Comparison of ENCODE assay signal across 14 mouse cellular contexts in genomic region chr6:72112575-72112974, GRCm38 (mm10). TPM values are rescaled to one million over a fixed set of nuclear protein-coding genes. Genes with fewer than 3 reads are reported as not detected.
A peak's percentile ranks its signal among the peaks of the same experiment; 100 is the strongest.
DNase-seq lines count a peak whose midpoint lies in the region; ATAC-seq lines count a peak whose summit lies in the region.
"Had no signal": no experiment of that assay in that cellular context is flagged by ENCODE, and none has a peak within 500 bp of the region (broad histone marks: within the 10 kb centered on the region; RNA-seq: fewer than 3 reads in every experiment).

No protein-coding gene starts in this region.

- no peak overlapping the region for H3K27ac ChIP-seq in heart, embryonic 13.5 days (replicated peaks)
- H3K27ac ChIP-seq in limb, embryonic 11.5 days (replicated peaks; ENCODE audit: low read depth, low read length), result no peak overlapping the region
- H3K27ac ChIP-seq in limb, embryonic 10.5 days, result no peak overlapping the region
- H3K27ac ChIP-seq in embryonic facial prominence, embryonic 14.5 days (replicated peaks; ENCODE audit: low read depth, low read length), result no peak overlapping the region
- H3K27ac ChIP-seq: hindbrain, postnatal 0 days had no signal

- ATAC-seq in heart, embryonic 13.5 days (ENCODE audit: extremely low read depth, insufficient number of reproducible peaks, low FRiP score, low TSS enrichment), result no peak
- ATAC-seq in limb, embryonic 11.5 days (ENCODE audit: insufficient number of reproducible peaks, low FRiP score, low TSS enrichment, low read depth), result peak; percentile 47; the same call in 1 of the 2 replicates
- peak; percentile 74 for ATAC-seq in embryonic facial prominence, embryonic 14.5 days (ENCODE audit: low read depth)
- no peak for ATAC-seq in erythroblast, adult 5-6 weeks (replicated peaks; ENCODE audit: low FRiP score, poor library complexity, severe bottlenecking)
- ATAC-seq: forebrain, postnatal 0 days; hindbrain, postnatal 0 days had no signal

- no peaks in the 10 kb centered on the region for H3K36me3 ChIP-seq in heart, embryonic 13.5 days
- no peaks in the 10 kb centered on the region for H3K36me3 ChIP-seq in limb, embryonic 11.5 days (ENCODE audit: control insufficient read depth, insufficient read depth, low read length)
- no peaks in the 10 kb centered on the region for H3K36me3 ChIP-seq in limb, embryonic 10.5 days
- H3K36me3 ChIP-seq in embryonic facial prominence, embryonic 14.5 days (ENCODE audit: control insufficient read depth, insufficient read depth, low read length), result no peaks in the 10 kb centered on the region
- H3K36me3 ChIP-seq: heart, embryonic 12.5 days had no signal

- no peaks in the 10 kb centered on the region for H3K9me3 ChIP-seq in heart, embryonic 13.5 days
- H3K9me3 ChIP-seq in limb, embryonic 11.5 days (ENCODE audit: control insufficient read depth, low read length), result no peaks in the 10 kb centered on the region
- no peaks in the 10 kb centered on the region for H3K9me3 ChIP-seq in limb, embryonic 10.5 days (replicated peaks)
- no peaks in the 10 kb centered on the region for H3K9me3 ChIP-seq in embryonic facial prominence, embryonic 14.5 days (ENCODE audit: control insufficient read depth, low read length)
- H3K9me3 ChIP-seq: heart, embryonic 12.5 days had no signal

- peak overlapping the region; percentile 38 for H3K4me2 ChIP-seq in heart, embryonic 13.5 days
- H3K4me2 ChIP-seq in limb, embryonic 11.5 days (ENCODE audit: low read depth, severe bottlenecking), result no peak overlapping the region
- H3K4me2 ChIP-seq in embryonic facial prominence, embryonic 14.5 days (ENCODE audit: low read depth, low read length), result no peak overlapping the region
- H3K4me2 ChIP-seq: heart, embryonic 12.5 days had no signal

- DNase-seq in heart, adult 18-20 months, result no peak
- peak; percentile 38 for DNase-seq in limb, embryonic 11.5 days (ENCODE audit: low spot score)
- DNase-seq in limb, embryonic 10.5 days (ENCODE audit: low spot score), result no peak
- DNase-seq in embryonic facial prominence, embryonic 14.5 days (ENCODE audit: low spot score), result peak; percentile 82
- peak; percentile 39 for DNase-seq in mesoderm, embryonic 11.5 days (ENCODE audit: low read depth, low spot score)
- no peak for DNase-seq in ovary, postnatal 36 days (ENCODE audit: low spot score)
- DNase-seq: cerebellum, postnatal 36 days; forebrain, postnatal 0 days; lung, postnatal 14 days; thymus, postnatal 36 days had no signal

- H3K9ac ChIP-seq in heart, embryonic 13.5 days, result peak overlapping the region; percentile 34; the same call in 1 of the 2 replicates
- H3K9ac ChIP-seq in limb, embryonic 11.5 days (ENCODE audit: low read length), result no peak overlapping the region
- H3K9ac ChIP-seq in embryonic facial prominence, embryonic 14.5 days (ENCODE audit: low read depth, low read length), result no peak overlapping the region
- H3K9ac ChIP-seq: forebrain, postnatal 0 days; heart, embryonic 12.5 days had no signal

- no peak overlapping the region for H3K4me3 ChIP-seq in heart, embryonic 13.5 days
- no peak overlapping the region for H3K4me3 ChIP-seq in limb, embryonic 11.5 days (ENCODE audit: low read depth, low read length)
- H3K4me3 ChIP-seq in limb, embryonic 10.5 days, result no peak overlapping the region
- no peak overlapping the region for H3K4me3 ChIP-seq in embryonic facial prominence, embryonic 14.5 days (ENCODE audit: low read depth, low read length)
- H3K4me3 ChIP-seq: heart, embryonic 12.5 days had no signal

- no peaks in the 10 kb centered on the region for H3K27me3 ChIP-seq in heart, embryonic 13.5 days (replicated peaks)
- no peaks in the 10 kb centered on the region for H3K27me3 ChIP-seq in limb, embryonic 11.5 days (ENCODE audit: control insufficient read depth, insufficient read depth, low read length)
- H3K27me3 ChIP-seq in limb, embryonic 10.5 days (ENCODE audit: low read depth, poor library complexity, severe bottlenecking), result no peaks in the 10 kb centered on the region
- H3K27me3 ChIP-seq in embryonic facial prominence, embryonic 14.5 days (replicated peaks; ENCODE audit: control insufficient read depth, insufficient read depth, low read length), result no peaks in the 10 kb centered on the region
- H3K27me3 ChIP-seq: heart, embryonic 12.5 days had no signal

- WGBS in heart, embryonic 13.5 days, result 39% methylated on average over 6 of the region's 6 CpGs
- 22% methylated on average over 6 of the region's 6 CpGs for WGBS in limb, embryonic 11.5 days
- WGBS in limb, embryonic 10.5 days, result 26% methylated on average over 6 of the region's 6 CpGs
- 17% methylated on average over 6 of the region's 6 CpGs for WGBS in embryonic facial prominence, embryonic 14.5 days

- H3K4me1 ChIP-seq in heart, embryonic 13.5 days, result peaks cover 68% of the 10 kb centered on the region
- H3K4me1 ChIP-seq in limb, embryonic 11.5 days (ENCODE audit: control insufficient read depth, insufficient read depth, low read length), result 0 out of 2 replicates have a peak, but pooled peaks cover 8% of the 10 kb centered on the region
- H3K4me1 ChIP-seq in limb, embryonic 10.5 days, result peaks cover 11% of the 10 kb centered on the region
- no peaks in the 10 kb centered on the region; the same call in 1 of the 2 replicates for H3K4me1 ChIP-seq in embryonic facial prominence, embryonic 14.5 days (ENCODE audit: control insufficient read depth, insufficient read depth, low read length)

RNA-seq across cellular contexts. Expression of gene St3gal5, which starts 15.2 kb away (rescaled TPM):
- polyA plus RNA-seq in heart, embryonic 13.5 days (2015; fragmentation: Nextera tagmentation; extraction: Ambion mirVana), result 50.2 and 50.8 TPM in 2 replicates
- 10 to 100 TPM; 62.4 to 70.3 TPM for total RNA-seq in heart, adult 18-20 months (2021)
- polyA plus RNA-seq in limb, embryonic 11.5 days (2014; fragmentation: Nextera tagmentation; extraction: Ambion mirVana), result 27.8 and 33.0 TPM in 2 replicates
- 26.7 and 26.8 TPM in 2 replicates for polyA plus RNA-seq in limb, embryonic 10.5 days (2016; fragmentation: Nextera tagmentation; extraction: Ambion mirVana)
- polyA plus RNA-seq in embryonic facial prominence, embryonic 14.5 days (2014; fragmentation: Nextera tagmentation; extraction: Ambion mirVana), result 31.3 and 33.6 TPM in 2 replicates
- 679 and 733 TPM in 2 replicates for total RNA-seq in erythroblast, adult 5-6 weeks (2015; ENCODE audit: low replicate concordance)
- 965 and 998 TPM in 2 replicates for total RNA-seq in erythroblast, adult 5-6 weeks (2017; ENCODE audit: low replicate concordance)

Comparison
In these comparisons a context has a peak if more than half of its experiments do, and no peak if none do; other contexts are left out.
1. DNase-seq: peak in limb, embryonic 11.5 days (single experiment), embryonic facial prominence, embryonic 14.5 days (single experiment) and mesoderm, embryonic 11.5 days (single experiment); none in heart, adult 18-20 months (0 of 2), limb, embryonic 10.5 days (single experiment) and ovary, postnatal 36 days (single experiment).
2. ATAC-seq: peak in limb, embryonic 11.5 days (single experiment) and embryonic facial prominence, embryonic 14.5 days (single experiment); none in heart, embryonic 13.5 days (single experiment) and erythroblast, adult 5-6 weeks (single experiment).